In genomic region chr6:28823802-28824201, GRCm38 (mm10) we compare ENCODE assay signal across 12 mouse cellular contexts. TPM values are rescaled to one million over a fixed set of nuclear protein-coding genes. Genes with fewer than 3 reads are reported as not detected.
DNase-seq lines count a peak whose midpoint lies in the region; ATAC-seq and TF ChIP-seq lines count a peak whose summit lies in the region.
"Had no signal": no experiment of that assay in that cellular context is flagged by ENCODE, and none has a peak within 500 bp of the region (broad histone marks: within the 10 kb centered on the region; RNA-seq: fewer than 3 reads in every experiment).

No protein-coding gene starts in this region.

- H3K4me1 ChIP-seq in kidney, adult 2 months (ENCODE audit: control insufficient read depth, insufficient read depth, low read length) = no peaks in the 10 kb centered on the region

- H3K27me3 ChIP-seq in kidney, adult 2 months (replicated peaks; ENCODE audit: control insufficient read depth, insufficient read depth, low read length) = no peaks in the 10 kb centered on the region
- H3K27me3 ChIP-seq in Patski = no peaks in the 10 kb centered on the region
- H3K27me3 ChIP-seq: heart, embryonic 15.5 days; midbrain, embryonic 12.5 days had no signal

- CTCF ChIA-PET in Patski (lab: Charles Lee) = no interaction called here

- TF ChIP-seq CTCF in kidney, adult 2 months (conservative IDR thresholded peaks at IDR 0.05; ENCODE audit: insufficient read depth, insufficient read length, low read depth, low read length) = no peak
- no peak for TF ChIP-seq CTCF in Patski (IDR thresholded peaks at IDR 0.05)

- POLR2A ChIA-PET in Patski (lab: Charles Lee) = no interaction called here

- WGBS in kidney, adult 2 months = 93% methylated on average over 5 of the region's 5 CpGs

- ATAC-seq in Patski = peak; percentile 53
- peak; percentile 53 for ATAC-seq in megakaryocyte progenitor cell, adult 5-6 weeks (replicated peaks; ENCODE audit: poor library complexity)

- no peak overlapping the region for H3K27ac ChIP-seq in kidney, adult 2 months (ENCODE audit: insufficient read depth, low read depth, low read length)
- H3K27ac ChIP-seq: heart, embryonic 15.5 days; hindbrain, embryonic 14.5 days; midbrain, embryonic 12.5 days had no signal

- no peaks in the 10 kb centered on the region for H3K36me3 ChIP-seq in kidney, adult 2 months (ENCODE audit: control insufficient read depth, insufficient read depth, low read length)
- H3K36me3 ChIP-seq: heart, embryonic 15.5 days had no signal

- in situ Hi-C loops in Patski (cut with MboI; ENCODE audit: low pct_unique_long_range_greater_than_20kb) = no loop called here

- peak; percentile 12 for DNase-seq in kidney, adult 2 months
- no peak for DNase-seq in kidney, postnatal 10 days
- DNase-seq in Patski (ENCODE audit: low read depth, low spot score) = peak; percentile 66
- peak; percentile 87 for DNase-seq in fibroblast of lung, adult 2 months (ENCODE audit: low read depth)
- DNase-seq in embryo, embryonic 9.5 days (ENCODE audit: extremely low spot score) = no peak
- DNase-seq in left cerebral cortex, adult 8-10 months (ENCODE audit: low spot score in 2 of 2) = no peak
- DNase-seq: kidney, adult 8-10 months; thymus, adult 18-20 months had no signal

- TF ChIP-seq POLR2A in kidney, adult 2 months (IDR thresholded peaks at IDR 0.05; ENCODE audit: low read depth, low read length) = no peak

- H3K4me3 ChIP-seq in kidney, adult 2 months (ENCODE audit: insufficient read depth, low read depth, low read length) = no peak overlapping the region
- H3K4me3 ChIP-seq: heart, embryonic 15.5 days; midbrain, embryonic 12.5 days had no signal

RNA-seq across cellular contexts. Expression of gene Lrrc4, which starts 7.7 kb away (rescaled TPM):
- 0.54 and 0.56 TPM in 2 replicates for polyA plus RNA-seq in kidney, adult 2 months (2012; rRNA removed)
- polyA plus RNA-seq in Patski (2021) = not detected
- not detected in 2 replicates for total RNA-seq in megakaryocyte progenitor cell, adult 5-6 weeks (2015)
- total RNA-seq in megakaryocyte progenitor cell, adult 5-6 weeks (2017) = 0.61 TPM in 1 of 2 replicates, not detected in the other
- total RNA-seq in left cerebral cortex, adult 8-10 months (2022) = 10 to 100 TPM; 83.9 to 94.8 (median 90.8) TPM

Comparison
In these comparisons a context has a peak if more than half of its experiments do, and no peak if none do; other contexts are left out.
1. DNase-seq: peak in kidney, adult 2 months (single experiment), Patski (single experiment) and fibroblast of lung, adult 2 months (single experiment); none in kidney, postnatal 10 days (single experiment), embryo, embryonic 9.5 days (single experiment) and left cerebral cortex, adult 8-10 months (0 of 2).
2. RNA of gene Lrrc4, which starts 7.7 kb away (total RNA-seq): 83.9 to 94.8 TPM in left cerebral cortex, adult 8-10 months; 0.61 TPM in megakaryocyte progenitor cell, adult 5-6 weeks; every median in the first group is over 10 times any median in the second.